Mouse (Mus musculus) cerebellum, adult 2 months (tissue): Measurements from ENCODE around the gene Traf3ip2.

ENCODE experiments used
- CTCF ChIP-seq: fragments of 200-500 bp; IDR thresholded peaks from 2 replicates; pipeline ENCODE4 v1.5.1; 2011; ENCODE audit warnings: low read depth, mild to moderate bottlenecking, control low read depth, low read length, moderate library complexity, borderline replicate concordance; ENCODE audit not compliant: insufficient read depth
- POLR2A ChIP-seq: fragments of 200-500 bp; IDR thresholded peaks from 2 replicates; pipeline ENCODE4 v1.6.1; 2011; ENCODE audit warnings: low read length, control low read depth, borderline replicate concordance; ENCODE audit not compliant: insufficient read depth

GRCm38 (mm10) chr10:39620626-39621025, 7.9 kb downstream of the Traf3ip2 start:
- TF ChIP-seq POLR2A (no peak), CTCF (no peak)
